Mouse (Mus musculus): Measurements from ENCODE around the gene Tmem53. TPM values are rescaled to one million over a fixed set of nuclear protein-coding genes. Genes with fewer than 3 reads are reported as not detected.

Tmem53 gene
- polyA plus RNA-seq, 1 experiment from 2014 or later, result 13.8 TPM

GRCm38 (mm10) chr4:117314849-117315500, 63.2 kb downstream of the Tmem53 start:
- ATAC-seq (ENCODE audit: low FRiP score, low TSS enrichment), result no peak
- no peaks in the 10 kb centered on the region for H3K9me3 ChIP-seq (ENCODE audit: control insufficient read depth, low read length)
- 81% methylated on average over 16 of the region's 16 CpGs for WGBS
- peaks cover 85% of the 10 kb centered on the region for H3K27me3 ChIP-seq (ENCODE audit: control insufficient read depth, insufficient read depth, low read length)
- no peaks in the 10 kb centered on the region for H3K36me3 ChIP-seq (ENCODE audit: control insufficient read depth, insufficient read depth, low read length)
- no peak overlapping the region for H3K4me3 ChIP-seq (ENCODE audit: low read length)
- no peak overlapping the region for H3K4me2 ChIP-seq (replicated peaks; ENCODE audit: low read depth, low read length)
- no peak overlapping the region for H3K27ac ChIP-seq (ENCODE audit: low read depth, low read length)
- no peak overlapping the region for H3K9ac ChIP-seq (ENCODE audit: low read depth, low read length)
- H3K4me1 ChIP-seq (ENCODE audit: control insufficient read depth, insufficient read depth, low read length), result peaks cover 23% of the 10 kb centered on the region

GRCm38 (mm10) chr4:117316800-117317199, 65.0 kb downstream of the Tmem53 start:
- Histone ChIP-seq H3K27ac (ENCODE audit: low read depth, low read length) (no peak overlapping the region), H3K4me3 (ENCODE audit: low read length) (no peak overlapping the region), H3K27me3 (ENCODE audit: control insufficient read depth, insufficient read depth, low read length) (peaks cover 98% of the 10 kb centered on the region), H3K4me2 (replicated peaks; ENCODE audit: low read depth, low read length) (no peak overlapping the region), H3K4me1 (ENCODE audit: control insufficient read depth, insufficient read depth, low read length) (peaks cover 24% of the 10 kb centered on the region), H3K9ac (ENCODE audit: low read depth, low read length) (no peak overlapping the region), H3K9me3 (ENCODE audit: control insufficient read depth, low read length) (no peaks in the 10 kb centered on the region), H3K36me3 (ENCODE audit: control insufficient read depth, insufficient read depth, low read length) (no peaks in the 10 kb centered on the region)
- 0 out of 2 replicates have a peak, but pooled peaks have one; percentile 13 for ATAC-seq (ENCODE audit: low FRiP score, low TSS enrichment)
- 17% methylated on average over 6 of the region's 6 CpGs for WGBS

GRCm38 (mm10) chr4:117317701-117318190, 66.0 kb downstream of the Tmem53 start:
- ATAC-seq (ENCODE audit: low FRiP score, low TSS enrichment), result no peak
- H3K27me3 ChIP-seq (ENCODE audit: control insufficient read depth, insufficient read depth, low read length), result peaks cover 99% of the 10 kb centered on the region

More at GRCm38 (mm10) chr4:117317701-117318190, 66.0 kb downstream of the Tmem53 start:
- Histone ChIP-seq H3K4me2 (replicated peaks; ENCODE audit: low read depth, low read length) (no peak overlapping the region), H3K27ac (ENCODE audit: low read depth, low read length) (no peak overlapping the region), H3K4me1 (ENCODE audit: control insufficient read depth, insufficient read depth, low read length) (peaks cover 22% of the 10 kb centered on the region; the same call in 1 of the 2 replicates), H3K9me3 (ENCODE audit: control insufficient read depth, low read length) (no peaks in the 10 kb centered on the region), H3K9ac (ENCODE audit: low read depth, low read length) (no peak overlapping the region), H3K4me3 (ENCODE audit: low read length) (no peak overlapping the region; the same call in 1 of the 2 replicates), H3K36me3 (ENCODE audit: control insufficient read depth, insufficient read depth, low read length) (no peaks in the 10 kb centered on the region)
- WGBS, result 10% methylated on average over 18 of the region's 18 CpGs

Other genes starting within 250 kb of the Tmem53 start
- gene Eif2b3, start 232.5 kb upstream of the Tmem53 start, polyA plus RNA-seq (2014; fragmentation: Nextera tagmentation; extraction: Ambion mirVana), result 52.9 and 53.2 TPM in 2 replicates
- 6.0 and 7.6 TPM in 2 replicates for gene Ptch2, start 155.9 kb upstream of the Tmem53 start, polyA plus RNA-seq (2014; fragmentation: Nextera tagmentation; extraction: Ambion mirVana)
- 6.2 TPM in 2 replicates for gene Btbd19, start 126.2 kb upstream of the Tmem53 start, polyA plus RNA-seq (2014; fragmentation: Nextera tagmentation; extraction: Ambion mirVana)
- gene Tctex1d4, start 125.2 kb upstream of the Tmem53 start, polyA plus RNA-seq (2014; fragmentation: Nextera tagmentation; extraction: Ambion mirVana), result not detected in 2 replicates
- gene Plk3, start 118.0 kb upstream of the Tmem53 start, polyA plus RNA-seq (2014; fragmentation: Nextera tagmentation; extraction: Ambion mirVana), result 2.4 and 2.9 TPM in 2 replicates
- 1,419 and 1,934 TPM in 2 replicates for gene Rps8, start 95.7 kb upstream of the Tmem53 start, polyA plus RNA-seq (2014; fragmentation: Nextera tagmentation; extraction: Ambion mirVana)
- 63.8 and 74.6 TPM in 2 replicates for gene Kif2c, start 69.3 kb upstream of the Tmem53 start, polyA plus RNA-seq (2014; fragmentation: Nextera tagmentation; extraction: Ambion mirVana)
- 0.15 and 0.54 TPM in 2 replicates for gene Armh1, start 174 bp downstream of the Tmem53 start, polyA plus RNA-seq (2014; fragmentation: Nextera tagmentation; extraction: Ambion mirVana)
- 50.8 and 59.3 TPM in 2 replicates for gene Rnf220, start 245.1 kb downstream of the Tmem53 start, polyA plus RNA-seq (2014; fragmentation: Nextera tagmentation; extraction: Ambion mirVana)